Mouse (Mus musculus) midbrain, embryonic 16.5 days (tissue): Measurements from ENCODE around the gene Gfod1. TPM values are rescaled to one million over a fixed set of nuclear protein-coding genes. Genes with fewer than 3 reads are reported as not detected.

Experiments used
- ATAC-seq: fragments of 200-750 bp; cut with Nextera tagmentation; 2 replicates; pipeline ENCODE4 v1.8.0; 2017; ENCODE audit warnings: moderate TSS enrichment
- H3K27ac ChIP-seq: fragments of 300-500 bp; sonication (generic); 2 replicates; pipeline ENCODE4 v1.5.1; 2014; ENCODE audit warnings: mild to moderate bottlenecking, low read length, mixed read lengths
- H3K27me3 ChIP-seq: fragments of 300-500 bp; sonication (generic); 2 replicates; pipeline ENCODE4 v1.6.1; 2014; ENCODE audit warnings: low read depth, low read length, mixed read lengths; ENCODE audit not compliant: control insufficient read depth, insufficient read depth
- H3K36me3 ChIP-seq: fragments of 300-500 bp; sonication (generic); 2 replicates; pipeline ENCODE4 v1.6.1; 2014; ENCODE audit warnings: mild to moderate bottlenecking, low read length, moderate library complexity, mixed read lengths; ENCODE audit not compliant: control insufficient read depth, insufficient read depth
- H3K4me1 ChIP-seq: fragments of 300-500 bp; sonication (generic); 2 replicates; pipeline ENCODE4 v1.6.1; 2014; ENCODE audit warnings: mild to moderate bottlenecking, low read length, mixed read lengths; ENCODE audit not compliant: control insufficient read depth, insufficient read depth
- H3K4me2 ChIP-seq: fragments of 300-500 bp; sonication (generic); 2 replicates; pipeline ENCODE4 v1.6.1; 2014; ENCODE audit warnings: mild to moderate bottlenecking, low read length, mixed read lengths
- H3K4me3 ChIP-seq: fragments of 300-500 bp; sonication (generic); 2 replicates; pipeline ENCODE4 v1.5.1; 2014; ENCODE audit warnings: low read depth, mild to moderate bottlenecking, low read length, moderate library complexity, mixed read lengths
- H3K9ac ChIP-seq: fragments of 300-500 bp; sonication (generic); 2 replicates; pipeline ENCODE4 v1.6.1; 2014; ENCODE audit warnings: low read depth, low read length, mixed read lengths
- H3K9me3 ChIP-seq: fragments of 300-500 bp; sonication (generic); replicated peaks from 2 replicates; pipeline ENCODE4 v1.6.1; 2014; ENCODE audit warnings: mild to moderate bottlenecking, low read length, mixed read lengths; ENCODE audit not compliant: control insufficient read depth, poor library complexity, severe bottlenecking
- WGBS: fragments of 180-500 bp; shearing (Covaris S2); extraction: QIAGEN DNeasy Blood & Tissue Kit; methylation state at CpG from one replicate; pipeline ENCODE4 v1.1.7; 2014; 5-methylcytosine and 5-hydroxymethylcytosine counted together
- polyA plus RNA-seq: library from polyadenylated mRNA; unstranded; fragments of >200 nt; fragmentation: Nextera tagmentation; extraction: Ambion mirVana; gene quantifications from 2 replicates; pipeline ENCODE4 v1.2.1, GENCODE M21; 2015

The Gfod1 gene
- polyA plus RNA-seq, 1 experiment from 2014 or later, result 2.2 TPM

DNA sequence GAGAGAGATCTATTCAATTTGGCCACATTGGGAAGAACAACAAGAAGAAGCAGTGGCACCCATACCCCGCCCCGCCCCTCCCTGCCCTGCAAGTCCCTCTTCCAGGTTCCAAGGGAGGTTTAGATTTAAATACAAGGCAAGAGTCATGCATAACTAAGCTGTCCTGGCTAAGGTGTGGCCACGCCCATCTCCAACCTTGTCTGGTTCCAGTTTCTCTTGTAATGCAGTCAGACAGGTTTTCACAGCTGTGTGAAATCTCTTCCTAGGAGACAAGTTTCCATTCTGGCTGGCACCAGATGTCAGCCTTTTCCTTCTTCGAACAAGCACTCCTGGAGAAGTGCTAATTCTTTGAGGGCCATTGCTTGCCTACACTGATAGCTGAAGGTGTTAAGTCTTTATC, 11.1 kb downstream of the Gfod1 start:
- no peak for ATAC-seq
- no peak overlapping the region for H3K9ac ChIP-seq
- H3K4me2 ChIP-seq, result no peak overlapping the region
- no peak overlapping the region for H3K4me3 ChIP-seq
- no peaks in the 10 kb centered on the region for H3K36me3 ChIP-seq
- no peaks in the 10 kb centered on the region for H3K9me3 ChIP-seq
- H3K27me3 ChIP-seq, result no peaks in the 10 kb centered on the region
- WGBS, result 76% methylated on average over 4 of the region's 4 CpGs
- peaks cover 15% of the 10 kb centered on the region for H3K4me1 ChIP-seq
- H3K27ac ChIP-seq, result no peak overlapping the region

DNA sequence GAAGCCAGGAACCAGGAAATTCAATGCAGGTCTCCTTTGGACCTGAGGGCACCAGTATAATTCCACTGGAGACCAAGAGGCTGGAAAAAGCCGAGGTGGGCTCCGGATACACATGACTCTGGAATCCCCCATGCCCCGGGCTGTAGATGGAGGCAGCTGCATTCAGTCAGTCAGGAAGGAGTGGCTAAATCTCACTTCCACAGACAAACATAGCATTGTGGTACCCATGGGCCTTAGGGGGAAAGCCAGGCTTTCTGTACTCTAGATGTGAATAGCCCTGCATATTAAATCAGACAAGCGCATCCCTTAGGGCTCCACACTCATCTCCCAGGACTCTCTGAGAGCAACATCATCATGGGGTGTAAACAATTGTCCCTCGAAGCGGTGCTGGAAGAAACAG, 14.9 kb downstream of the Gfod1 start:
- no peak overlapping the region for H3K4me2 ChIP-seq
- H3K4me1 ChIP-seq, result peaks cover 15% of the 10 kb centered on the region
- no peaks in the 10 kb centered on the region for H3K36me3 ChIP-seq
- peak; percentile 44; the same call in 1 of the 2 replicates for ATAC-seq
- 51% methylated on average over 6 of the region's 6 CpGs for WGBS
- H3K9ac ChIP-seq, result no peak overlapping the region
- no peak overlapping the region for H3K4me3 ChIP-seq
- no peaks in the 10 kb centered on the region for H3K27me3 ChIP-seq
- no peaks in the 10 kb centered on the region for H3K9me3 ChIP-seq
- 0 out of 2 replicates have a peak overlapping the region, but pooled peaks have one; percentile 3 for H3K27ac ChIP-seq

DNA sequence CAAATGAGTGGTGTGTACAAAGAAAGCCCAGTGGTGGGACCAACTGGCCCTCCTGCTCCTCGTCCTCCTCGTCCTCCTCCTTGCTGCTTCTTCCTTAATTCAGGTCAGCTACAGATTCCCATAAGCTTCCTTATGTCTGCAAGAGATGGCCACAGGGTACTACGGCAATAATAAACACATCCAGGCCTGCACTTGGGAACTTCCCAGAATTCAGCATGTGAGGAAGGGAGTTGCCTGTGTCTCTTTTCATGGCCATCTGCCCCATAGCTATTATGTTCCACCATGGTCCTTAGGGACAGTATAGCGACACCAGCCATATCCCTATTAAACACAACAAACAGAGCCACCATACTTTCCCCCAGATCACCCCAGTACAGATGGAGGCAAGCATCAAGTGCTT, 15.5 kb downstream of the Gfod1 start:
- Histone ChIP-seq H3K4me3 (no peak overlapping the region), H3K9me3 (no peaks in the 10 kb centered on the region), H3K4me1 (peaks cover 15% of the 10 kb centered on the region), H3K27me3 (no peaks in the 10 kb centered on the region), H3K27ac (no peak overlapping the region), H3K4me2 (no peak overlapping the region), H3K9ac (no peak overlapping the region), H3K36me3 (no peaks in the 10 kb centered on the region)
- 43% methylated on average over 4 of the region's 4 CpGs for WGBS
- no peak for ATAC-seq

DNA sequence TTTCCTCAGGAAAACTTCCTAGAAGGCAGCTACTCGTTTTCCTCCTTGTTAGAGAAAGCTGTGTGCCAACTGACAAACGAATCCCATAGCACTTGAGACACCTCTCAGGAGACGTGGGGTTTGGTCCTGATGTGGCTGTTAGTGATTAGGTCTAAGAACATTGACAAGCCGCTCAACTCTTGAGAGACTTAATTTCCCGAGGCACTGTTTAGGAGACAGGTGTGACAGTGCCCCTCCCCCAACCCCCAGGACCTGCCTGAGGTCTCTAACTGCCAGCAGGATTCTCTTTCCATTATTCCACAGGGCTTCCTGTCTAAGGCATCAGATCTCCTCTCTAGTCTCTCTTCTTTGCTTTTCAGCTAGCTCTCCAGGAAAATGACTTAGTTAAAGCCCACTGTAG, 15.9 kb downstream of the Gfod1 start:
- 39% methylated on average over 5 of the region's 5 CpGs for WGBS
- Histone ChIP-seq H3K27me3 (no peaks in the 10 kb centered on the region), H3K9me3 (no peaks in the 10 kb centered on the region), H3K27ac (no peak overlapping the region), H3K4me1 (peaks cover 15% of the 10 kb centered on the region), H3K36me3 (no peaks in the 10 kb centered on the region), H3K9ac (no peak overlapping the region), H3K4me3 (no peak overlapping the region), H3K4me2 (no peak overlapping the region)
- ATAC-seq, result no peak

DNA sequence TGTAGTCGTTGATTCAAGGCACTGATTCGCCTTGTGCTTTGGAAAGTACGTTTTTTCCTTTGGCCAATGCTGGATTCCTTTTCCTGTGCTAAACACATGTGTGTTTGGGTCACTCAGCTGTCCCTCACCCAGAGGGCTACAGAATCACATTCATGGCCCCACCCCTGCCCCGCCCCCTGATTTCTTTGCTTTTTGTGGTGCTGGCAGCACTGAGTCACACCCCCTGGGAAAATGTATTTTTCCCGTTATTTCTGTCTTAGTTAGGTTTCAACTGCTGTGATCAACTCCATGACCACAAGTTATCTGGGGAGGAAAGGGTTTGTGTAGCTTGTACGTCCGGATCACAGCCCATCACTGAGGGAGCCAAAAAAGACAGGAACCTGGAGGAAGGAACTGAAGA, 17.1 kb downstream of the Gfod1 start:
- H3K27ac ChIP-seq, result no peak overlapping the region
- no peak overlapping the region for H3K4me3 ChIP-seq
- H3K27me3 ChIP-seq, result no peaks in the 10 kb centered on the region
- ATAC-seq, result no peak
- no peak overlapping the region for H3K4me2 ChIP-seq
- H3K4me1 ChIP-seq, result peaks cover 15% of the 10 kb centered on the region
- no peaks in the 10 kb centered on the region for H3K9me3 ChIP-seq
- 73% methylated on average over 7 of the region's 7 CpGs for WGBS
- H3K36me3 ChIP-seq, result no peaks in the 10 kb centered on the region
- H3K9ac ChIP-seq, result no peak overlapping the region

DNA sequence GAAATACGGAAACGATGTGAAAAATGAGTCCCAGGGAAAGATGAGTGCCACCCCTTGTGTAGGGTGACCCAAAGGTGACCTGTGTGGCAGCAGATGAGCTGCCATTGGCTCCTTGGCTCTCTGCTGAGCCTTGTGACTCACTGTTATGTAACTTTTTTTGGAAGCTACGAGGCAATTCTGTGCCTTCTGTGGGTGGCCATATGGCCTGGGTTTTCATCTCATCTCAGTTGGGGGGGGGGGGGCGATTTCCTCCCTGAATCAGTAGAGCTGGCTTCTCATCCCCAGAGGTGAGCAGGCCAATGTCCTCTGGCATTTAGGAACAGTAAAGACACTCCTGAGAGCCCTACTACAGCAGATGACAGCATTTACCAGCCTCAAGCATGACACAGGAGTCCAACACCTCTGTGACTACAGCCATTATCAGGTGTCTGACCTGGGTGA, 19.2 kb downstream of the Gfod1 start:
- Histone ChIP-seq H3K4me2 (no peak overlapping the region), H3K27me3 (no peaks in the 10 kb centered on the region), H3K4me3 (no peak overlapping the region), H3K36me3 (no peaks in the 10 kb centered on the region), H3K9me3 (no peaks in the 10 kb centered on the region), H3K9ac (no peak overlapping the region), H3K4me1 (peaks cover 14% of the 10 kb centered on the region), H3K27ac (no peak overlapping the region)
- WGBS, result 77% methylated on average over 4 of the region's 4 CpGs
- ATAC-seq, result no peak

DNA sequence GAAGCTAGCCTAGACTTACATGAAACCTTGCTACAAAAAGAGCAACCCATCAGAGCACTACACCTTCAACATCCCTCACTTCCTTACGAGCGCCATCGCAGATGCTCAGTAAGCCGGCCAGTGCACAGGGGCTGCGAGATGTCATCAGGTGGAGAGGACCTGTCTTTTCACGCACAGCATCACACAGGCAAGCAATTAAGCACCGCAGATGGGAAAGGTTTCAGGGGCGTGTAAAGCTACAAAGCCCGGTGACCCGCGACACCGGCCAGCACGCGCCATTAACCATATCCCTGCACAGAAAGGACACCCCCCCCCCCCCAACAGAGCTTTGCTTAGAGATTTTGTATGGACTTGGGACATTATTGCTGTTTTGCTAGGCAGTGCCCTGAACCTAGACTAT, 30.1 kb downstream of the Gfod1 start:
- Histone ChIP-seq H3K9me3 (no peaks in the 10 kb centered on the region), H3K27ac (no peak overlapping the region), H3K27me3 (no peaks in the 10 kb centered on the region), H3K4me1 (peaks cover 7% of the 10 kb centered on the region; the same call in 1 of the 2 replicates), H3K4me3 (no peak overlapping the region), H3K36me3 (no peaks in the 10 kb centered on the region), H3K9ac (no peak overlapping the region), H3K4me2 (no peak overlapping the region)
- WGBS, result 67% methylated on average over 14 of the region's 14 CpGs
- no peak for ATAC-seq

DNA sequence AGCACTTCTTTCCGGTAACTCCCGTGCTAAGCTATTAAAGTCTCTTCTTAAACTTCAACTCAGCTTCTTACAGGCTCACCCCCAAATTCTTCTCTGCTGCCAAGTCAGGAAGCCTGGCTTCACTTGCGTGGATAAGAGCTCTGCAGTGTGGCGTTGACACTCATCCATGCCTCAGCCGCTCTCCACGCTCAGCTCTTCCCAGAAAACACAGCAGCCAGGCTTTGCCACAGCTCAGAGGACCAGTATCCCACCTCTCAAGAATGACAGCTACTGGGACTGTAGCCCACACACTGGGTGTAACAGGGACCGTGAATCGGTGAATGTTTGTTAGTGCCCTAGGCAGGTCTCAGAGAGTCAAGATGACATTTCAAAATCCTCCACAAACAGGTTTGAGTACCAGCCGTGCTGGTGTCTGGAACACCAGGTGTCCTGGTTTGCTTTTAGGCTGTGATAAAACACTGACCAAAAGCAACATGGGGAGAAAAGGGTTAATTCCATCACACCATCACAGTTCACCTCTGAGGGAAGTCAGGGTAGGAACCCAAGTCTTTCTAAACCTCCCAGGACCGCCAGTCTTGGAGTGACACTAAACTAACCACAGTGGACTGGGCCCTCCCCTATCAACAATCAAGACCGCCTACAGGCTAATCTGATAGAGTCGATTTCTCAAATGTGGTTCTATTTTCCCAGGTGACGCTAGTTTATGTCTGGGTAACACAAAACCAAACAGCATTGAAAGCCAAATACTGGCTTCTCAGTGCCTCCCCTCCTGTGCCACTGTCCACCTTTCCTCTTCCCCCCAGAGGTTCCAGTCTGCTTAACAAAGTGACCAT, 31.5 kb downstream of the Gfod1 start:
- Histone ChIP-seq H3K36me3 (no peaks in the 10 kb centered on the region), H3K4me2 (no peak overlapping the region), H3K4me3 (no peak overlapping the region), H3K9me3 (no peaks in the 10 kb centered on the region), H3K27ac (no peak overlapping the region), H3K27me3 (no peaks in the 10 kb centered on the region), H3K9ac (no peak overlapping the region), H3K4me1 (peaks cover 7% of the 10 kb centered on the region; the same call in 1 of the 2 replicates)
- ATAC-seq, result no peak
- WGBS, result 83% methylated on average over 13 of the region's 13 CpGs

DNA sequence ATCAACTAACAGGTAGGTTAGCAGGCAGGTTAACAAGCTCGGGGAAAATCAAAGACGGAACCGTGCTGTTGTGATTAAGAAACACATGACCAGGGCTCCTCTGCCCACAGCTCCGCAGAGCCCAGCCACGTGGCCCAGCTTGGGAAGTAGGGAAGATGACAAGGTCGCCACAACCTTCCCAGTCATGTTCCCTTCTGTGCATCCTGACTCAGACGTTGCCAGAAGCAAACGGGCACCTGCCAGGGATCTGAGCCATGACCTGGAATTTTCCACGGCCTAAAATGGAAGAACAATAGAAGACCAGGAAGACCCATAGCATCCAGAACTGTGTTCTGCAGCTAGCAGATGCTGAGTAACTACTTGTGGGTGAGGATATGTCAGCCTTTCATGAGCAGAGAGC, 32.5 kb downstream of the Gfod1 start:
- H3K4me1 ChIP-seq, result peaks cover 7% of the 10 kb centered on the region; the same call in 1 of the 2 replicates
- no peak overlapping the region for H3K9ac ChIP-seq
- no peak overlapping the region for H3K4me3 ChIP-seq
- H3K9me3 ChIP-seq, result no peaks in the 10 kb centered on the region
- WGBS, result 77% methylated on average over 9 of the region's 9 CpGs
- no peak overlapping the region for H3K4me2 ChIP-seq
- no peak overlapping the region for H3K27ac ChIP-seq
- no peaks in the 10 kb centered on the region for H3K36me3 ChIP-seq
- ATAC-seq, result no peak
- no peaks in the 10 kb centered on the region for H3K27me3 ChIP-seq
